Mouse (Mus musculus) cortical plate, adult 2 months (tissue): Measurements from ENCODE around the gene Klk15. TPM values are rescaled to one million over a fixed set of nuclear protein-coding genes. Genes with fewer than 3 reads are reported as not detected.

Experiments
- H3K27ac ChIP-seq: fragments of 200-500 bp; 2 replicates; pipeline ENCODE4 v1.5.1; 2012; ENCODE audit warnings: low read length, control low read depth, inconsistent platforms; ENCODE audit not compliant: insufficient read depth
- H3K4me1 ChIP-seq: fragments of 200-500 bp; 2 replicates; pipeline ENCODE4 v1.6.1; 2011; ENCODE audit warnings: low read length; ENCODE audit not compliant: control insufficient read depth, insufficient read depth
- H3K4me3 ChIP-seq: fragments of 200-500 bp; 2 replicates; pipeline ENCODE4 v1.5.1; 2011; ENCODE audit warnings: mild to moderate bottlenecking, low read length, control low read depth; ENCODE audit not compliant: insufficient read depth
- CTCF ChIP-seq: fragments of 200-500 bp; IDR thresholded peaks from 2 replicates; pipeline ENCODE4 v1.5.1; 2011; ENCODE audit warnings: mild to moderate bottlenecking, control low read depth, low read length; ENCODE audit not compliant: insufficient read depth; ENCODE audit errors: extremely low read depth
- POLR2A ChIP-seq: fragments of 200-500 bp; IDR thresholded peaks from 2 replicates; pipeline ENCODE4 v1.6.1; 2011; ENCODE audit warnings: mild to moderate bottlenecking, low read length, control low read depth; ENCODE audit not compliant: insufficient read depth; ENCODE audit errors: extremely low read depth
- polyA plus RNA-seq: library from polyadenylated mRNA; depleted of rRNA; stranded (reverse); fragments of >200 nt; gene quantifications from 2 replicates; pipeline ENCODE4 v1.2.3, GENCODE M21; 2012; rRNA removed

Gene Klk15
- not detected in 2 replicates for polyA plus RNA-seq

GRCm38 (mm10) chr7:43933440-43933839 is at the start of gene Klk15:
TSS of gene Klk15 (plus strand) at chr7:43933740.
- TF ChIP-seq CTCF (no peak), POLR2A (no peak)

GRCm38 (mm10) chr7:43891365-43891764 is 42.2 kb upstream of the Klk15 start:
- H3K4me3 ChIP-seq: no peak overlapping the region
- TF ChIP-seq POLR2A: no peak
- TF ChIP-seq CTCF: no peak
- no peak overlapping the region for H3K27ac ChIP-seq
- no peaks in the 10 kb centered on the region for H3K4me1 ChIP-seq

More at GRCm38 (mm10) chr7:43933440-43933839, at the start of gene Klk15:
- no peaks in the 10 kb centered on the region for H3K4me1 ChIP-seq
- H3K27ac ChIP-seq: no peak within 1 kb of the TSS
- H3K4me3 ChIP-seq: no peak within 1 kb of the TSS

GRCm38 (mm10) chr7:43891788-43892187 is 41.8 kb upstream of the Klk15 start:
- no peak overlapping the region for H3K27ac ChIP-seq
- no peaks in the 10 kb centered on the region for H3K4me1 ChIP-seq
- TF ChIP-seq POLR2A (no peak), CTCF (no peak)
- H3K4me3 ChIP-seq: no peak overlapping the region

GRCm38 (mm10) chr7:43894836-43895235 is 38.7 kb upstream of the Klk15 start:
- Histone ChIP-seq H3K4me3 (no peak overlapping the region), H3K4me1 (no peaks in the 10 kb centered on the region), H3K27ac (no peak overlapping the region)
- TF ChIP-seq POLR2A (no peak), CTCF (peak; percentile 94)

GRCm38 (mm10) chr7:43914821-43915220 is 18.7 kb upstream of the Klk15 start:
- TF ChIP-seq POLR2A: no peak
- no peak for TF ChIP-seq CTCF
- H3K27ac ChIP-seq: no peak overlapping the region
- no peaks in the 10 kb centered on the region for H3K4me1 ChIP-seq
- no peak overlapping the region for H3K4me3 ChIP-seq

- H3K27ac ChIP-seq: no peak overlapping the region
- no peak overlapping the region for H3K4me3 ChIP-seq
- no peaks in the 10 kb centered on the region for H3K4me1 ChIP-seq
- TF ChIP-seq POLR2A (no peak), CTCF (no peak)
Measured at GRCm38 (mm10) chr7:43918426-43918825, 15.1 kb upstream of the Klk15 start.

- no peak overlapping the region for H3K4me3 ChIP-seq
- no peaks in the 10 kb centered on the region for H3K4me1 ChIP-seq
- no peak overlapping the region for H3K27ac ChIP-seq
- TF ChIP-seq POLR2A: no peak
- TF ChIP-seq CTCF: no peak
Measured at GRCm38 (mm10) chr7:43918871-43919270, 14.7 kb upstream of the Klk15 start.

GRCm38 (mm10) chr7:43919559-43920451 is 13.7 kb upstream of the Klk15 start:
- Histone ChIP-seq H3K27ac (no peak overlapping the region), H3K4me3 (no peak overlapping the region), H3K4me1 (no peaks in the 10 kb centered on the region)
- TF ChIP-seq CTCF (peak; percentile 78), POLR2A (no peak)

GRCm38 (mm10) chr7:43920582-43920981 is 13.0 kb upstream of the Klk15 start:
- Histone ChIP-seq H3K27ac (no peak overlapping the region), H3K4me1 (no peaks in the 10 kb centered on the region), H3K4me3 (no peak overlapping the region)
- no peak for TF ChIP-seq POLR2A
- TF ChIP-seq CTCF: no peak

- H3K27ac ChIP-seq: no peak overlapping the region
- H3K4me3 ChIP-seq: no peak overlapping the region
- H3K4me1 ChIP-seq: no peaks in the 10 kb centered on the region
- no peak for TF ChIP-seq POLR2A
- TF ChIP-seq CTCF: no peak
Measured at GRCm38 (mm10) chr7:43921087-43921486, 12.5 kb upstream of the Klk15 start.
